Mouse (Mus musculus) layer of hippocampus, postnatal 14 days (tissue): ENCODE measurements around the gene Lnx2. TPM values are rescaled to one million over a fixed set of nuclear protein-coding genes. Genes with fewer than 3 reads are reported as not detected.

Experiments used
- DNase-seq, 2 experiments: peaks; one replicate each; pipeline ENCODE4 v3.0.0; 2021 to 2022; ENCODE audit warnings: low spot score in 2 of 2, mixed read lengths in 1 of 2
- total RNA-seq, 2 experiments: library from RNA; stranded (reverse); gene quantifications; 2 replicates each; pipeline ENCODE4 v1.2.3; 2021

Lnx2 gene
- total RNA-seq, 2 experiments from 2014 or later: 5.2 to 6.1 TPM

DNA sequence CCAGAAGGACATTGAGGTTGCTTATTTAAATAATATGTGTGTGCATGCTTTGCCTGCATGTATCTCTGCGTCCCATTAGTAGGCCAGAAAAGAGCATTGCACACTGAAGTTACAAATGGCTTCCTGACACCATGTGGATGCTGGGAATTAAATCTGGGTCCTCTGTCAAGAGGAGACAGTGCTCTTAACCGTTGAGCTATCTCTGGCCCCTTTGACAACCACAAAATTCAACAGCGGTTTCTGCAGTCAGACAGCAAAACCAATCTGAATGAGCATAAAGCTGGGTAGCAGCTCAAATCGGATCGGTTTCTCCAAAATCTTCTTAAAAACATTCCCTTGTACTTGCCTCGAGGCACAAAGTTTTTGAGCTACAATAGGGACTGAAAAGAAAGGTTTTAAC, 23.3 kb downstream of the Lnx2 start:
- no peak for DNase-seq

DNA sequence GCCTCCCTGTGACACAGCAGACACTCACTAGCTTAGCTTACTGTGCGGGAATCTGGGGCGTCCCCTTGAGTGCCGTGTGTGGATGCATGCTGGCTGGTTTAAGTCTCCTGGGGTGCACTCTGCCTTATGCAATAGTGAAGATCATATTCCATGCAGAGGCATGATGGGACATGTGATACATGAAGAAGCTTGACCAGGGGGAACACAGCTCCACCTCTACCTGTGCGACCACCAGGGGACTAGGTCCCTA, 24.2 kb downstream of the Lnx2 start:
- DNase-seq: no peak

DNA sequence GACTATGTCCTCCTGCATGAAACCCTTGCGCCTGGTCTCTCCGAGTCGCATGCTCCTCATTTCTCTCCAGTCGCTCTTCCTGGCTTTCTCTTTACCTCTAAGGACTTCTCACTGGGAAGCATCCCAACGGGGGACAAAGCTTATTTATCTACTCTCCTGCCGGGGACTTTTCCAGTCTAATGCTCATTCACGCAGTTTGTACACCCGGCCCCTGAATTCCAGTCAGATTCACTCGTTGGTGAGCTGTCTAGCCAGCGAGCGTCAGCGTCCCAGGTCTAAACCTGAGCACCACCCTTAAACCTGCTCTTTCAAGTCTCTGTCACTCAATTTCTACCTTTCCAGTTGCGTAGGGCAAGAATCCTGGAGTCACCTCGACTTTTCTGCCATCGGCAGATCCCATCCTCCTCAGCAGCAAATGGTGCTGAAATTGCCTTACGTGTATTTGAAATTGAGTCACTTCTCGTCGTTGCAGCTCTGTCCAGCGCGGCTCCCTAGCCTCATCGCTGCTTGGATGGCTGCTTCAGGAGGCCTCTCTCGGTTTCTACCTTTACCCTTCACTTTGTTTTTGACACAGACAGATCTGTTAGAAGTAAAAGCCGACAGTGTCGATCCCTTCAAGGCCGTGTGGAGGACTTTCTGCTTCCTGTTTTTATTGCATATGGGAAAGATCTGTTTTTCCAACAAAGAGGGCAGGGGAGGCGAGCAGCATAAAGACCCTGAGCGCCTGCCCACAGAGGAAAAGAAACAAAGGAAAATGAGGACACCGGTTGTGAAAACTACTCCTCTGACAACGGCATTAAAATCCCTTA, 24.7 kb downstream of the Lnx2 start:
- no peak for DNase-seq

DNA sequence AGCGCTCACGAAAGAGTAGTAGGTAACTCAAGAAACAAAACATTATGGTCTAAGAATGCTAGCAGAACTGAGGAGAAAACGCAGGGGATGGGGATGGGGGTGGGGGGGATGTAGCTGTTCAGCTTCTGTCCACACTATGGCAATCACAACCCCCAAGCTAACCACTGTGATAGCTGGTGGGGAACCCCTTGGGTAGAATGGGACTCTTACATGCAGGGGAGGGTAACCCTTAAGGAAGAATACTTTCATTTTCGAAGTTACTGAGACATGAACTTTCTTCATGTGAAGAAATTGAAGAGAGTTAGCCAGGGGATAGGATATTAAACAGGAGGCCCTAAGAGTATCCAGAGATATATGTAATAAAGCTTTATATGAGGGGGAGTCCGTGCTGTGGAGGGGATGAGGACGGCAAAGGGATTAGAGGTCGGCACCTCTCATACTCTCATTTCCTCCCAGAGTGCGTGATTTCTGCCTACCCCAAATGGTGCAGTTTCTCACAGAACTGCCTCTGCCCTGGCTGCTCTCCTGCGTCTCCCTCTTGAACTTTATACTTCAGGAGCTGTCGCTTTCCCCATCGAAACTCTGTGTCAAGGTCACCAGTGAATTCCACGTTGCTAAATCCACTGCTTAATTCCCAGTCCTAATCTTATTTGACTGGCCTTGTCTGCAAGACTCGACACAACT, 25.4 kb downstream of the Lnx2 start:
- no peak for DNase-seq

DNA sequence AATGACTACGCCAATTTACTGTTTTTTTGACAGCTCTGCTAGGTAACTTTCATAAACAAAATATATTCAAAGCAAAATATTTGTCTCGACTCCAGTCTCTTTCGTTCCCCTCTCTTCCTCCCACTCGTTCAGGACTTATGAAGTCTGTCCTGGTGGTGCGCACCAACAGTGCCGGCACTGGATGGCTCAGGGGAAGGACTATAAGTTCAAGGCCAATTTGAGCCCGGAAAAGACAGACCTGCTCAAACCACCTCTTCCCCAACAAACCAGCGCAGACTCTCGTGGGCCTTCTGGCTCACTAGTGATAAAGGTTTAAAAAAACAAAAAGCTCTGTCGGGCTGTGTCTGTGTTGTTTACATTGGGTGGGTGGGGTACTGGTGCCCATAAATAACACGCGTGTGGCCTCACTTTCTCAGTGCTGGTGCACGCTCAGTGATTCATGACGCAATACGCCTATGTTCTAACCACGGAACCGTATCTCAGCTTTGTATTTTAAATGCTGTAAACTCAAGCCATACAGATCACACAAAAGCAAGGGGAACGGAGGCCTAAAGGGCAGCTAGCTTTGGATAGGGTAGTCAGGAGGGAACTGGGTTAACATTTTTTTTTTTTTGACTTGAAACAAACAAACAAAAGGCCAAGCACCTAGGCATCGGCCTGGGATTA, 26.7 kb downstream of the Lnx2 start:
- DNase-seq: no peak

DNA sequence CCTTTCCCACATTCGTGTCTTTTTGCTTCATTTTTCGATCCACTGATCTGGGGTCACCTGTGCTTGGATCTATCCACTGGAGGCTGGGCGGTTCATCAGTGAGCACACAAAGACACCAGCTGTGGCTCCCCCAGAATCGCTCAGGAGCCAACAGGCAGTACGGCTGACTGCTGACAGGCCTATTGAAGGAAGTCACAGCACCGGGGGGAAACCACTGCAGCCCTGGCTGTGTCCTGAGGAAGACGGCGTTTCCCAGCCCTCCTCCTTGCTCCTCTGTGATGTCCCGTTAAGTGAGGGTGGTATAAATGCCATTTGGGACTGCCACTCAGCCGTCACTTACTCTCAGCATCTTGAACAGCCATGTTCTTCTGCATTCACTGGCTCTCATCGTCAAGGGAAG, 30.5 kb downstream of the Lnx2 start:
- no peak for DNase-seq

DNA sequence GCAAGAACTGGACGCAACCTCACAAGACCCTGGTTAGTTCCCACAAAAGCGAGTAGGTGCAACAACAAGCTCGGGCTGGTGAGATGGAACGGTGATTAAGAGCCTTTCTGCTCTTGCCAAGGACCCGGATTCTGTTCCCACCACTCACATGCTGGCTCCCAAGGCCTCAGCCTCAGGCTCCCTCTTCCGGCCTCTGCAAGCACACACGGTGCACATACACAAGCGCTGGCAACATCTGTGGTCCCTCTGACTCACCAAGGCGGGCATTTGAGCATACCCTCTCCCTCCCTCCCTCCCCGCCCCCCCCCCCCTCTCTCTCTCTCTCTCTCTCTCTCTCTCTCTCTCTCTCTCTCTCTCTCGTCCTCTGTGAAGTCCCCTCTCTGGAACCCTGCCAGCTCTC, 31.1 kb downstream of the Lnx2 start:
- no peak for DNase-seq

DNA sequence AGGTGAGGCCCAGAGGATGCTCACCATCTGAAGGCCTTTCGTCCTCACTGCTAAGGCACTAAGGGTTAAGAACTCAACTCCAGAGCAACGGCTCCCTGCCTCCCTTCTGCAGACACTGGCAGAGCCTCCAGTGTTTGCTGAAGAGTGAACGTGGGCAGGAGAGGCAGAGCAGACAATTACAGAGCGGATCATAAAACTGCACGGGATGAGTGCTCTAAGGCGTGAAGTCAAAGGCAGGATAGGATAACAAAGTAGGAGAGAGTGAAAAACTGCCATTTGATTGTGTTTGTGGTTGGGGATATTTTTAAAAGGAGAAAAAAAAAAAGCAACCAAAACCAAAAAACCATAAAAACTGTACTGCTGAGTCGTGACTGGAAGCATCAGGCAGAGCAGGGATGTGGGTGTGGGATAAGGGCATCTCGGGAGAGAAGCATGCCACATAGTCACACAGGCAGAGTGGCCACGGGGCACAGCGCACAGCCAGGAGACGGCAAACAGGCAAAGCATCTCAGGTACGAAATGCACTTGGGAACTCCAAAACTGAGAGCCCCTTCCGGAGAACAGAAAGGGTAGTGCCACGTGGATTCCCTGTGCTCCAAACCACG, 33.0 kb downstream of the Lnx2 start:
- DNase-seq: no peak

DNA sequence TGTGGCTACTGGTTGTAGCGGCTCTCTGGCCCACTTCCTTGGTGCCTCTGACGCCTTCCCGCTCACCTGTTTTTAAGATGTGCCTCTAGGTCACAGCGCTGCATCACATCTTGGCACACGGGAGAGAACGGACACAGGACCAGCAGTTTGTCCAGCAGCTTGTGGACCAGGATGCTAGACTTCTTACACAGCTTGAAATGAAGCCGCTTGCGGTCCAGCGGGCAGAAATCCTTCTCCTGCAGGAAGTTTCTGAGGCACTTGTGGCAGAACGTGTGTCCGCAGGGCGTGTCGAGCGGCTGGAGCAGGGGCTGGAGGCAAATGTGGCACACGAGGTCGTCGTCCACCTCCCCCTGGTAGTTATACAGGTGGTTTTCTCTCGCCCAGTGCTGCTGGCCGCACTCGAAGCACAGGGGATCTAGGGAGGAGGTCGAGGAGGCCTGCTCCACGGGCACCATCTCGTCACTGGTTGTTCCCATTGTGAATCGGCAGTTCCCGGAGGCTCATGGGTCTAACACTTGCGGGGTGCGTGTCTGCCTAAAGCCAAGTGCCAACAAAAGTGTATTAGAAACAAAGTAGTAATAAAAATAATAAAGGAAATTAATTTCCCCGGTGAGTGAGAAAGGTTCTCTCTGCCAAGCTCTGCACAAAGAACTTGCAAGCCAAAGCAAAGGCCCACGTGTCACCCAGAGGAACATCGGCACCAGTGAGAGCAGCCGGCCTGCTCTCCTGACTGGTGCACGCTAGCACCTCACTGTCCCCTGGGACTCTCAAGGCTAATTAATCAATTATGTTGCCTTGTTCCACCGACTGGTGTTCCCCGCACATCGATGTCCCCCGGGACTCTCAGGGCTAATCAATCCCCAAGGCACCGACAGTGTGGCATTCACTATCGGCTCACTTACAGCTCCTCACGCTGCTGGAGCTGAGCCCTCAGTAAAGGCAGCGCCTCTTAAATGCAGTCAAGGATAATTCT, 34.1 kb downstream of the Lnx2 start:
- DNase-seq: no peak

DNA sequence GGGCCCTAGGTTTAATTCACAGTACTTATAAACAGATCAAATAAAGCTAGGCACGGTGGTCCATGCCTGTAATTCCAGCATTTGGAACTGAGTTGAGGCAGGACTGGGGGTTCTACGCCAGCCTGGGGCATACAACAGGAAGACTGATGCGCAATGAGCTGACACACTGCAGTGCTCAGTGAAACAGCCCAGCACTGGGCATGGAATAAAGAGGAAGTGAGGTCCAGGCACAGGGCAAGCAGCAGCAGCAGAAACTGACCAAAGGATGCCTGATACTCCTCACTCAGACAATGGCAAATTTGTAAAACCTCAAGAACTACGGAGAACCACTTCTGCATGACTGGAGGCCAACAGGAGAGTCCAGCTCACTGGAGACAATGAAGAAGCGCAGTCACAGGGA, 37.0 kb downstream of the Lnx2 start:
- no peak for DNase-seq

DNA sequence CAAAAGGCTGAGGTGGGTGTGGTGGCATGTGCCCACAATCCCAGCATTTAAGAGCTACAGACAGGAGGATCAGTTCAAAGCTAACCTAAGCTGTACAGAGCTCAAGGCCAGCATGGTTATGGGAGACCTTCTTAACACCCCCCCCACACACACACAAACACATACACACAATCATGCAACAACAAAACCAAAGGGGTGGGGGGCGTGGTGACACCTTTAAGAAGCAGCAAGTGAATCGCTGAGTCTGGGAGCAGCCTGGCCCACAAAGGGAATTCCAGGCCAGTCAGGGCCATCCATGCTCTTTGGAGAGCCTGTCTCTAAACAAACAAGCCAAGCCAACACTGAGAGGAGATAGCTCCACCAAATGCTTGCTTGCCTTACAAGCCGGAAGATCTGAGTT, 38.8 kb downstream of the Lnx2 start:
- DNase-seq: no peak

DNA sequence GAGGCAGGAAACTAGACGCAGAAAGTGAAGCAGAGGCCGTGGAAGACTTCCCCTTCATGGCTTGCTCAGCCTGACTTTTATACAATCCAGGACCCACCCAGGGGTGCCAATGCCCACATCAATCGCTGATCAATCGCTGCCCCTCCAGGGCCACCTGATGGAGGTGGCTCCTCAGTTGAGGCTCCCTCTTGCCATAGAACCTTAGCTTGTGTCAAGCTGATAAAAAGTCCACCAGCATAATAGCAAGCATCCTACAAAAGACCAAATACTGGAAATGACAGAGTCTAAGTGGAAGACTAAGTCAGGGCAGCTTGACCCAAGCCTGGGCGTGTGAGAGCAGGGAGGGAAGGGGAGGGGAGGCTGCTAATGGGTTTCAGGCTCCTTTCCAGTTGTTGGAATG, 39.7 kb downstream of the Lnx2 start:
- DNase-seq: no peak

DNA sequence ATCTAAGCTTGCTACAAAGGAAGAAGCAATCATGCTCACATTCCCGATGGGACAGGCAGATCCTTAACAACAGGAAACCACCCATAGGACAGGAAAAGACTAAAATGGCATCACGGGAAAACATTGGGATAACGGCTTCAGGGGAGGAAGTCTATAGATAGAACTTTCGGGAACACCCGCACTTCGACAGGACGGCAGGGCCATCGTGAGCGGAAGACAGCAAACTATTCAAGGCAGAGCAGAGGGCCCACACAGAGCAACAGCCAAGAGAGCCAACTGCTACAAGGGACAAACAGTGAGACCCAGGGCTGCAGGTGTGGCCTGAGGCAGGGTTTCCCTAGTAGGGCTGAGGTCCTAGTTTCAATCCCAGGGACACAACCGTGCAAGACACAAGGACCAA, 40.4 kb downstream of the Lnx2 start:
- DNase-seq: no peak

DNA sequence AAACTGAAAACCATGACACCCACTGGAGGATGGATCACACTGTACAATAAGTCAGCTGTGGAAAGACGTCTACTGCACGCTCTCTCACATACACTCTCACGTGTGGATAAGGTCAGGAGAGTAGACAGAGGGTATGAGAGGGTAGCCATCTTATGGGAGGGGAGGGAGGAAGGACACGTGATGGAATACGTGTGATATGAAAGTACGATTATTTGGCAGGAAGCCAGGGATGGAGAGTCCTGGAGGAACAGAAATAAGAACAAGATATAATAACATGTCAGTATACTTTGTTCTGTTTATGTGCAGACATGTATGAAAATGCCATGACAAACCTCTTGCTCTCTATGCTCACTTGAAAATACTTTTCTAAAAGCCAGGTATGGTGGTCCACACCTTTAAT, 41.1 kb downstream of the Lnx2 start:
- DNase-seq: no peak

DNA sequence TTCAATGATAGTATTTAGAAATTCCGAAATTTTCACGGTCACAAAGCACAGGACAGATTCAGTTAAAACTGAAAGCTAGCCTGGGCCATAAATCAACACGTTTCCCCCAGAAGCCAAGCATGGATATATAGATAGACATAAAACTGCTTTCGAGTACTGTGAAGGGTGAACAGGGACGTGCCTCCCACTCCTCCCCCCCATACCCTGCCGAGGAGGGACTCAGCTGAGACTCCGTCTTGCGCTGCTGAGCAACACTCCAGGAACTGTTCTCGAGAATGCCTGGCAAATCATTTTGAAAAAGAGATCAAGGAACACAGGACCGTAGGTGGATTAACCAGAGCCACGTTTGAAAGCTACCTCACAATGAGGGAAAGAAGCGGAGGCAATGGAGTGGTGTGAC, 42.1 kb downstream of the Lnx2 start:
- no peak for DNase-seq

DNA sequence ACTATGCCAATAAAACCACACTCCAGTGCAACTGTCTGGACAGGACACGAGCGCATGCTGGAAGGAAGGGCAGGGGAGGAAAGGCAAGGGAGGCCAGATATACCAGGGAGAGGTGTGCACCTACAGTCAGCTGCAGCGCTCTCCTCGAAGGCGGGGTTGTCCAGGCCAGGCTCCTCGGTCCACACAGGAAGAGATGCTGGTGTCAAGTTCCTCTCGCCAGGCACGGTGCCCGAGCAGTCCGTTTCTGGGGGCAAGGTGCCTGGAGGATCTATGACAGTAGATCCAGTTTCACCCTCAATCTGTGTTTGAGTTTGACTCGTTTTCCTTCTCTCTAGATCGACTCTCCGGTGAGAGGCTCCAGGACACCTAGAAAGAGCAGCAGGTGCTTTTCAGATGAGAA, 43.2 kb downstream of the Lnx2 start:
- no peak for DNase-seq

DNA sequence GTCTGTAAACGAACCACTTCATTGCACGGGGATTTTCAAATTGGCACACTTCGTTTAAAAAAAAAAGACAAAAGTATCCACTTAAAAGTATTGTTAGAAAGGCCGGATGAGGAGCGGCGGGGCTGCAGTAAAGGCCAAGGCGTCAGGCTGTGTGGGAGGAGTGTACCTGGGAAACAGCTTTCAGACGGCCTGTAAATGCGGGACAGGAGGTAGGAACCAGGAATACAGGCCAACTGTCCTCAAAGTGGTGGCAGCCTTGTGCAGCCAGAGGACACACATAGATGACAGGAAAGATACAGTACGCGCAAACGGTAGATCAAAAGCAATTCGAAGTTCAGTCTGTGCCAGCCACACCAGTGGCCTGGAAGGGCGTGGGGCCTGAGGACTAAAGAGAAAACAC, 45.1 kb downstream of the Lnx2 start:
- DNase-seq: no peak

DNA sequence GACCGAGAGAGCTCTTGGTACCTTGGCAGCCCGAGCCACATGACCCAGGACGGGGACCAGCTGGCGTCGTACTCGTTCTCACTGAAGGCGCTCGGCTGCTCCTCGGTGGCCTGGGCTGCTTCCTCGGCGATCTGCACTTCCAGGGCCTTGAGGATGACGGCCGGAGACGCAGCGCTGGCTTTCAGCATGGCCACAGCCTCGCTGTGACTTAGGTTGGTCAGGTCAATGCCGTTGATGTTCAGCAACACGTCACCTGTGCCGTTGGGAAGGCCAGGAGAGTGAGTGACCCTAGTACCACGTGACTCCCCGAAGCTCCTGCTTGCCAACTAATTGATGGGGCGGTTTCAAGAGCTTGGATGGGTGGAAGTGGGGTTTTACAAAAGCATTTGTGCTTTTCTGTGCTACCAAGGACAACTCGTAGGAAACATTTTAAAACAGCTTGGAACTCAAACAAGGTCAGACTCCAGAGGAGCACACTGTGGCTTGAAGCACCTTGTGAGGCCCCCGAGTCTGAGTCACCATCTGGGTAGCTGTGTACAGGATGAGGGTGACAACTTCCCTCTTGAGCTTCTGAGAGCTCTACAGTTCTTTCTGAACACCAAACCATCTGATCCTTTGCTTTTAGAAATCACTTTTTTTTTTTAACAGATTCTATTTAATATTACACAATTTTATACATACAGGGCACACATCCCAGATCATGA, 51.9 kb downstream of the Lnx2 start:
- DNase-seq: no peak

DNA sequence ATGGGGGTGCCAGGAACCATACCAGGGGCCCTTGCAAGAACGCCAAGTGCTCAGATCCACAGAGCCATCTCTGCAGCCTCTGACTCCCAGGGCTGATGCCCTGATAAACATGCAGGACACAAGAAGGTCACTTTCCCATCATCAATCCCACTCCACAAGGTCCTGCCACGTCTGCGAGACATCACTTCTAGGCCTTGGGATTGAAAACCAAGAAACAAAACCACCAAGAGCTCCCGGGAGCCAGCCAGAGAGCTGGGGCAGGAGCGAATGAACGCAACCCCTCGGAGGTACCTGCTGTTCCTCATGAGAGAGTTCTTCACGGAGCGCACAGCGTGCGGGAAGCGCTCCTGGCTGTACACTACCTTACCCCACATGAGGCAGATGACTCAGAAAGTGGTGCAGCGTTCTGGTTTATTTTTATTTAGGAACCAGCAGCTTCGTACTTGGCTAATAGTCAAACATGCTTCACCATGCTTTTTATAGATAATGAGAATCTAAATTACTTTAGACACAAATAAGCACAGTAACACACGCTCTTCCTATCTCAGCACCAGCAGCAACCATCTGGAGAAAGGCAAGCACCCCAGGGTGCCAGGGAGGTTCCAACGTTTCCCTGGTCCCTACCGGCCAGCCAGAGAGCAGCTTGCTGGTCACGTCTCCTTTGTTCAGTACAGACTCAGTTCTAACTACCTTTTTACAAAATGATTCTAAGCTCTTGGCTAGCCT, 53.0 kb downstream of the Lnx2 start:
- DNase-seq: no peak
